Mouse (Mus musculus): ENCODE measurements around the gene Prcp.
"Not testable (repeated sequence)": the region's sequence is repeated elsewhere in the genome, so short reads cannot be mapped to it uniquely, and the experiment has no call there.

Gene Prcp

DNA sequence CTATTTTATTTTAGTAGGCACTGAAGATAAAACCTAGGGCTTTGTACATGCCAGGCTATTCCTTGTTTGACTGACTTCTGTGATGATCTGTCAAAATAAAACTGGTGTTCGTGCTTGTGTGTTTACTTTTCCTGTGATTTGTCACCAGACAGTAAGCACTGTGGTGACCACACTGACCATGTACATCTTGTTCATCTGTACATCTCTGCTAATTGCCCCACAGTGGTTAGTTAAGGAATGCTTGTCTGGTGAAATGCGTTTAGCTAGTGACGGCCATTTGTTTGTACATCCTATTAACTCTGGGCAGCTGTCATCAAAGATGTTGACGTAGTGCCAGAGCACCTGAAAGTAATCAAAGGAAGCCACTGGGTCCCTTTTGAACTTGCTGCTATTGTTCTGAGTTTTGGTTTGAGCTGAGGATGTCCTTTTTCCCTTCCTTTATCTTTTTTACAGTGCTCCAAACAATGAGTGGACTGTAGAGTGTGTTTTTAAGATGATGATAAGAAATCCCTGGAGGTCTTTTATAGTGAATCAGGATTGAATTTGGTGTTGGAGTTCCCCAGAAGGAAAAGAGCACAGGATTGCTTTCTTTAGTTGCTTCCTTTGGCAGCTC is 16.5 kb downstream of the Prcp start:
- DNase-seq (ENCODE audit: low spot score) = no peak

- no peak for DNase-seq (ENCODE audit: low spot score)
Observed at GRCm38 (mm10) chr7:92893478-92893877, 19.2 kb downstream of the Prcp start.

GRCm38 (mm10) chr7:92896036-92896435 is 21.8 kb downstream of the Prcp start:
- no peak for DNase-seq (ENCODE audit: low spot score)

GRCm38 (mm10) chr7:92897021-92897420 is 22.8 kb downstream of the Prcp start:
- no peak for DNase-seq (ENCODE audit: low spot score)

DNA sequence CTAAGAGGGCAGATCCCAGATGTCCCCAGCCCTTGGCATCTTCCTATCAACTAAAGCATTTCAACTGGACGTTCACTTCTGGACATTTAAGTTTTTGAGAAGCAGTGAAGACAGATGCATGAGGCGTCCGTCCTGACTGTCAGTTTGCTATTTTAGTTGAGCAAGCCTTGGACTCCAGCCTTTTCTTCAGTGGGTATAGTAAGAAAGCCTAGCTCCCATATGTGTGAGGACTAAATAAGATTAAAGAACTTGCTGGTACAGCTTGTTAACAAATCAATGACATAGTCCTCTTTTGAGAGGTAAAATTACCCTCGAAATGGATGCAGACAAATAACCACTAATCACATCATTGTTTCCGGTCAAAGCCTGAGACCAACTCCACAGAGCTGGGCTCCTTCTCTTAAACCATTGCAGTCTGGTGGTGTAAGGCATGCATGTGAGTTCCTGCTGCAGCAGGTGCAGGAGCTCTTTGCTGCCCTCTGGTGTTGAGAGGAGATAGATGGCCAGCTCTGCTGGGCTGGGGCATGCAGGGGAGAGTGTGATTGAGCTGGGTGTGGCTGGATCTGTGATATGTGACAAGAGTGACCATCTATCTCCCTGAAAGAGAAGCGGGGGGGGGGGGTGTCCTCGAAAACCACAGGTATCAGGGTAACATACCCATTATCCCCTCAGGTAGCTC is 29.2 kb downstream of the Prcp start:
- peak; percentile 6 for DNase-seq (ENCODE audit: low spot score)

DNA sequence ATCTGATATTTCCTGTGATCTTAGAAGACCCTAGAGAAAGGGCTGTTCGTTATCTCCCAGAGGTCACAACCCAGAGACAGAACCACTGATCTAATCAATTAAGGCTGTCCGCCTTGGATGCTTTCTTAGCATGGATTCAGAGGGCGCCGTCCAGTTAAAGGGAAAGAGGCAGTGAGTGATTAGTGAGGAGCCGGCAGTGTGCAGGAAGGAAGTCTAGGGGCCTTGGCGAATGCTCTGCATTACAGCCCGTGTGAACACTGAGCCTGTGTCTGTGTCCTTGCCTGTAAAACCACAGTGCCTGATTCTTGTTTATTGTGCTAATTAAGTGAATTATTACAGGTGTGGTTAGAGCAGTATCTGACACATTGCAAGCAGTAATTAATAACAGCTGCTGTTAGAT is 30.0 kb downstream of the Prcp start:
- DNase-seq (ENCODE audit: low spot score) = not testable (repeated sequence)

DNA sequence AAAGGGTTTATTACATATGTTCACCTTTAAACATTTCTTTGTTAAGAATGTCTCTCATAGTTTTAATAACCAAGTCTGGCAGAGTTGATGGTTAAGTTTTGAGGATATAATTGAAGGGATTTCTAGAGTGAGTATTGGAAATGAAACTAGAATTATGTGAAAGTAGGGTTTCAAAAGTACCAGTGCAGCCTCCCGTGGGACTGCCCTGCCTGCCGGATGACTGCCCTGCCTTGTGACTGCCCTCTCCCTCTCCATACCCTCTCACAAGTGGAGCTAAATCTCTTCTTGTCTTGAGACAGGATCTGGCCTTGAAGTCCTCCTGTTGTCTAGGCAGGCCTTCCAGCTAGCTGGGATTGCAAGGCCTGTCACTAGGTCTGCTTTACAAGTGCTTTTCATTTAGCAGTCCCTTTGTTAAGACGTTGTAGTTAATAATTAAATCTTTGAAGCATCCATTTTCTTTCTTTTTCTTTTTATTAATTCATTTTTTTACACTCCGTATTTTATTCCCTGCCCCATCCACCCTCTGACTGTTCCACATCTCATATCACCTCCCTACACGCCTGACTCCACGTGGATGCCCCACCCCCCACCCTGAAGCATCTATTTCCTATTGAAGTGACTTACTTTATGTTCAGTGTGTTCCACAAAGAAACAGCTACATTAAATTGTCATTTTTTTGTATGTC is 46.0 kb downstream of the Prcp start:
- no peak for DNase-seq (ENCODE audit: low spot score)

DNA sequence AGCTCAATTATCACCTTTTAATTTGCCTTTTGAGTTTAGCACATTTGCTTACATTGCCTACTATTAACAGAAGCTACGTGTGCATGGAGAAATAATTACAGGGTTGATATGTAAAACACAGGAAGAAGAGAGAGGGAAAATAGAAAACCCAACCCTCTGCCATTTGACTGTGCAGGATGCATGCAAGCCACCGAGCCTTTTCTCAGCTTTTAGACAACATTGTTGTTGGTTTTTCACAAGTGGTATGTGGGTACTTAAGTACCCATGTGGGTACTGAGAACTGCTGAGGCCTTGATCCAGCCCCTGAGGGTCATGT is 46.5 kb downstream of the Prcp start:
- DNase-seq (ENCODE audit: low spot score) = no peak

GRCm38 (mm10) chr7:92932792-92933191 is 58.5 kb downstream of the Prcp start:
- DNase-seq (ENCODE audit: low spot score) = no peak

DNA sequence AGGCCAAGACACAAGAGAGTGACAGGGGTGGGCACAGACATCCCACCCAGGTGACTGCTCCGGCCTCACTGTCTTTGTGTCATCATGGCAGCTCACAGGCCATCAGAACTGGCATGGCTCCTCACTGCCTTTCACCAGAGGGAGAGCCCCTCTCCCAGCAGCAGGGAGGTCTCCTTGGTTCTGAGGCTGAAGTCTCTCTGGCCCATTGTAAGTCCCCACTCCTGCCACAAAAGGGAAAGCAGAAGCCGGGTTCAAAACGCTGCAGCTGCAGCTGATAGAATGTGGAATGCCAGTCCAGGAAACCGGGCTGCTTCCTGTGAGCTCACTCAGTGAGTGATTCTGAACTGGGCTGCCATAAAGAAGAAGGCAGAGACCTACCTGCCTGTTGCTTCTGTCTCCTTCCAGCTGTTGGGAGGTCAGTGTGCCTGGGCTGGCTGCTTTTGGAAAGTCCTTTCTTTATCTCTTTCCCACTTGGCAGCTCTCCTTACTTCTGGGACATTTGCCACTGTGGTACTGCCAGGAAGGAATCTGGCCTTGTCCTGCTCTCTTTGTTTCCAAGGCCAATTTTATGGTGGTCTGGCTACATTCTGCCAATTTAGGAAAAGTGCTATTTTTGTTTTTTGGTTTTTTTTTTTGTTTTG is 59.2 kb downstream of the Prcp start:
- DNase-seq (ENCODE audit: low spot score) = peak; percentile 40

- DNase-seq (ENCODE audit: low spot score) = no peak
Observed at GRCm38 (mm10) chr7:92936747-92937146, 62.5 kb downstream of the Prcp start.

GRCm38 (mm10) chr7:92937955-92938354 is 63.7 kb downstream of the Prcp start:
- DNase-seq (ENCODE audit: low spot score) = no peak

DNA sequence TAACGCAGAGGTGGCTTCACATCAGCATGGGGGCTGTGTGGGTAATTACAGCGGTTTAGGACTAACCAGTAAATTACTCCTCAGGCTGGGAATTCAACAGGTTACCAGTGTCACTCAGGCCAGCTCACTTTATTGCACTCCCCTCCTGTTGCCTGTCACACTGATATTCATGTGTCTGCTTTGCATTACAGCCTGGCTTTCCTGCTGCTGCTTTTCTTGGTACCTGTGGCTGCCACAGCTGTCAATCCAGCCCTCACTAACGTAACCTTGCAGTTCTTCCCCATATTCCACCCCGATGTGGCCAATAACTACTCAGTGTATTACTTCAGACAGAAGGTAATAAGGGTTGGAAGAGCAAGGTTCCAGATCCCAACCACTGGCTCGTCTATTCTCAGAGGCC is 65.5 kb downstream of the Prcp start:
- no peak for DNase-seq (ENCODE audit: low spot score)

- no peak for DNase-seq (ENCODE audit: low spot score)
Observed at GRCm38 (mm10) chr7:92950775-92951174, 76.5 kb downstream of the Prcp start.

DNA sequence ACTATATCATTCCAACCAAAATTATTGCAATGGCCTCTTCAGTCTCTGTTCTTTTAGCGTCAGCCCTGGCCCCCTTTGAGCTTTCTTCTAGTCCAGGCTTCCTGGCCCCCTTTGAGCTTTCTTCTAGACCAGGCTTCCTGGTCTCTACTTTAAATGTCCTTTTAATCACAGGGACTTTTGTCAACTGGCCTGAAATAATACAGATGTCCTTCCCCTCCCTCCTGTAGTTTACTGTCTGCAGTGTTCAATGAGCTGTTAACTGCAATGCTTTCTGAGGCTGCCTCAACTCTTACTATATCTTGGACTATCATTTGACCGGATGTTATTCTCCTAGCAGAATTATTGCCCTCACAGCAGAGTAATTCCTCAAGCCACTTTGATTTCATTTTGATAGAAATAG is 77.9 kb downstream of the Prcp start:
- DNase-seq (ENCODE audit: low spot score) = no peak

DNA sequence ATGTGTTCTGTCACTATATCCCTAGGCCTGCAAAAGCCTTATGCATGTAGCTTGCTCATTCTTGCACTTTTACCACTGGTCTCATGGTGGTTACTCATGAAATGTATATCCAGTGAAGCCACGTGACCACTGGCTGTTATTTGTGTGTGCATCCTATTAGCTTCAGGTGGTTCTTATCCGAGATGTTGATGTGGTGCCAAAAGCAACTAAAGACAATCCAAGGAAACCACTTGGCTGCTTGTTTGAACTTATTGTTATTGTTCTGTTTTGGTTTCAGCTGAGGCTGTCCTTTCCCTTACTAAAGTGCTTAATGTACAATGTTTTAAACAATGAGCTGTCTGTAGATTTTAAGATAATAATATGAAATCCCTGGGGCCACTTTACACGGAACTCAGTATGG is 85.5 kb downstream of the Prcp start:
- DNase-seq (ENCODE audit: low spot score) = no peak

DNA sequence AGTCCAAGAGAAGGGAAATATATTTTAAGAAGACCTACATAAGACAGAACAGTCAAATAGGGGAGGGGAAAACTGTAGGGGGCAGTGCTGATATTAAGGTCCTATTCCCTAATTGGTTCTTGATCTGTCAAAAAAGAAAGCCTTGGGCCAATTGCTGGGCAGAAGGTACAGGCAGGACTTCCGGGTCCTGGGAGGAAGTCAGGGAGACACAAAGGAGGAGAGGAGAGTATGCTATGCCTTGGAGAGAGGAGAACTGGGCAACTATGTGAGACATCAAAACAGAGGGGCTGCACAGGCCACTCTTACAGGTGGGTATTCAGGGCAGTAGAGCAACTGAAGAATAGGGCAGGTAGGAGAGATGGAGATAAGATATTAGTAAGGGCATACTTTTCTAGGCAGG is 87.6 kb downstream of the Prcp start:
- DNase-seq (ENCODE audit: low spot score) = no peak

DNA sequence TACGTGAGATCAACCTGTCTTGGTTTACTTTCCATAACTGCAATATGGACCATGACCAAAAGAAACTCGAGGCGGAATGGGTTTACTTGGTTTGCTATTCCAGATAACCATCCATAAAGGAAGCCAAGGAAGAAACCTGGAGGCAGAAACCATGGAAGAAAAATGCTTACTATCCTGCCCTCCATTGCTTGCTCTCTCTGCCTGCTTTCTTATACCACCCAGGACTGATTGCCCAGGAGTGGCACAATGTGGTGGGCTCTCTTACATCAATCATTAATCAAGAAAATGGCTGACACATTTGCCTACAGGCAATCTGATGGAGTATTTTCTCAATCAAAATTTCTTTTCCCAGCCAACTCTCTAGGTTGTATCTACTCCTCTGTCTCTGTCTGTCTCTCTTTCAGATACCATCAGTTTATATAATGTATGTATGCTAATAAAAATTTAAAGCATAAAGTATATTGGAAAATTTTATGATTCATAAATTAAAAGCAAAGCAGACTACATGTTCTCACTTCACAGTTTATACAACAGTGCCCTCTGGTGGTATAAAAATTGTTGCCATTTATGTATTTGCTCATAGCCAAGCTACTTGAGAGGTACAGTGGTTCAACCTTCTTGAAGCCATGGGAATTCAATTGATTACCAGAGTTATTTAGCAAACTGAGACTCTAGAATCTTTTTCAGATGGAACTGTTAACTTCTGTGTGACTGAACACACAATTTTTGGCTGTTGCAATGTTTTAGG is 90.7 kb downstream of the Prcp start:
- no peak for DNase-seq (ENCODE audit: low spot score)

- no peak for DNase-seq (ENCODE audit: low spot score)
Observed at GRCm38 (mm10) chr7:92967381-92968127, 93.3 kb downstream of the Prcp start.

GRCm38 (mm10) chr7:92977429-92977828 is 103.2 kb downstream of the Prcp start:
- no peak for DNase-seq (ENCODE audit: low spot score)

- no peak for DNase-seq (ENCODE audit: low spot score)
Observed at GRCm38 (mm10) chr7:92978225-92978624, 104.0 kb downstream of the Prcp start.

GRCm38 (mm10) chr7:92978720-92979119 is 104.5 kb downstream of the Prcp start:
- DNase-seq (ENCODE audit: low spot score) = not testable (repeated sequence)
